Mouse (Mus musculus) ES-E14 (cell line): Measurements from ENCODE around the gene Dock4.

Source experiments
- CHD2 ChIP-seq: IDR thresholded peaks from 2 replicates; pipeline ENCODE4 v1.6.1; 2014; ENCODE audit warnings: mild to moderate bottlenecking, low read depth, low read length, inconsistent platforms
- HCFC1 ChIP-seq: IDR thresholded peaks from 2 replicates; pipeline ENCODE4 v1.6.1; 2012; ENCODE audit warnings: low read length, inconsistent platforms, borderline replicate concordance; ENCODE audit not compliant: insufficient read depth
- MAFK ChIP-seq: IDR thresholded peaks from 2 replicates; pipeline ENCODE4 v1.6.1; 2014; ENCODE audit warnings: mild to moderate bottlenecking, low read depth, low read length, inconsistent platforms; ENCODE audit not compliant: insufficient read depth
- ZC3H11A ChIP-seq: IDR thresholded peaks from 2 replicates; pipeline ENCODE4 v1.6.1; 2012; ENCODE audit warnings: low read depth, mild to moderate bottlenecking, inconsistent platforms, low read length, borderline replicate concordance
- ZNF384 ChIP-seq: IDR thresholded peaks from 2 replicates; pipeline ENCODE4 v1.6.1; 2012; ENCODE audit warnings: low read depth, low read length, inconsistent platforms

DNA sequence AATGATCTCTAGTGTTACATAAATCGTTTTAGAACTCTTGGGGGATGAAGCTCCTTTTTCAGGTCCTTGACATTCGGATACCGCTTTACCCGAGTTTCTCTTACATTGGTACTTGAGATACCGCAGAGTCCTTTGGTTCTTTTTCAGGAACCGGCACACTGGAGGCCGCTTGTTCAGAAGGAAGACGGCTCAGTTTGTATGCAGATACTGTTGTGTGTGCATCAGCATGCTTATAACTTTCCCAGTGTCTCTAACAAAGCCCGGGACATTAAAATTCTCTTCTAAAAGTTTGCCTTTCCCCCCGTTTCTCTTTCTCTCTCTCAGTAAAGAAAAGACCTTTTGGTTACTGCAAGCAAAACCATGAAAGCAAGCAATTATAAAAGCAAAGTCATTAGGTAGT lies 45.9 kb upstream of the Dock4 start:
- no peak for TF ChIP-seq MAFK
- TF ChIP-seq ZNF384 = no peak
- TF ChIP-seq ZC3H11A = no peak
- no peak for TF ChIP-seq CHD2
- no peak for TF ChIP-seq HCFC1
